Mouse (Mus musculus): ENCODE measurements around the gene Mab21l1. TPM values are rescaled to one million over a fixed set of nuclear protein-coding genes. Genes with fewer than 3 reads are reported as not detected.

The Mab21l1 gene
- polyA plus RNA-seq (2015; fragmentation: Nextera tagmentation; extraction: Ambion mirVana) = 5.2 and 5.4 TPM in 2 replicates

GRCm38 (mm10) chr3:55782056-55782687, at the start of gene Mab21l1:
Gene Mab21l1 (plus strand): TSS chr3:55782510.

